Mouse (Mus musculus) ES-E14 (cell line): ENCODE measurements around the gene Impg1. TPM values are rescaled to one million over a fixed set of nuclear protein-coding genes. Genes with fewer than 3 reads are reported as not detected.

Source experiments
- DNase-seq: peaks from one replicate; pipeline ENCODE4 v3.0.0-alpha.2; 2013; ENCODE audit warnings: low read depth, low spot score
- H3K27ac ChIP-seq: 2 replicates; pipeline ENCODE4 v1.5.1; 2012; ENCODE audit warnings: low read depth, mild to moderate bottlenecking, low read length, moderate library complexity, mixed read lengths; ENCODE audit not compliant: poor library complexity, insufficient read depth, severe bottlenecking
- H3K36me3 ChIP-seq: 2 replicates; pipeline ENCODE4 v1.6.1; 2012; ENCODE audit warnings: mild to moderate bottlenecking, low read length, moderate library complexity, mixed read lengths; ENCODE audit not compliant: control insufficient read depth, poor library complexity, insufficient read depth, severe bottlenecking
- H3K4me1 ChIP-seq, 2 experiments: fragments of 150-350 bp in 1 of 2; sonication (generic) in 1 of 2; 2 replicates each; pipeline ENCODE4 v1.6.1; 2012; ENCODE audit warnings: low read length in 2 of 2, mild to moderate bottlenecking in 1 of 2, mixed read lengths in 1 of 2; ENCODE audit not compliant: control insufficient read depth in 2 of 2, insufficient read depth in 2 of 2, poor library complexity in 1 of 2
- H3K4me3 ChIP-seq, 2 experiments: fragments of 150-350 bp in 1 of 2; sonication (generic) in 1 of 2; 2 replicates each; pipeline ENCODE4 v1.5.1; 2012; ENCODE audit warnings: low read length in 2 of 2, low read depth in 1 of 2, mild to moderate bottlenecking in 1 of 2, mixed read lengths in 1 of 2; ENCODE audit not compliant: insufficient read depth in 1 of 2, poor library complexity in 1 of 2, severe bottlenecking in 1 of 2
- H3K9ac ChIP-seq: 2 replicates; pipeline ENCODE4 v1.6.1; 2012; ENCODE audit warnings: low read depth, mild to moderate bottlenecking, low read length, mixed read lengths; ENCODE audit not compliant: poor library complexity, insufficient read depth, severe bottlenecking
- H3K9me3 ChIP-seq: fragments of 150-350 bp; sonication (generic); 2 replicates; pipeline ENCODE4 v1.6.1; 2012; ENCODE audit warnings: low read depth, mild to moderate bottlenecking, low read length; ENCODE audit not compliant: control insufficient read depth, insufficient read depth
- CHD2 ChIP-seq: IDR thresholded peaks from 2 replicates; pipeline ENCODE4 v1.6.1; 2014; ENCODE audit warnings: mild to moderate bottlenecking, low read depth, low read length, inconsistent platforms
- HCFC1 ChIP-seq: IDR thresholded peaks from 2 replicates; pipeline ENCODE4 v1.6.1; 2012; ENCODE audit warnings: low read length, inconsistent platforms, borderline replicate concordance; ENCODE audit not compliant: insufficient read depth
- MAFK ChIP-seq: IDR thresholded peaks from 2 replicates; pipeline ENCODE4 v1.6.1; 2014; ENCODE audit warnings: mild to moderate bottlenecking, low read depth, low read length, inconsistent platforms; ENCODE audit not compliant: insufficient read depth
- ZC3H11A ChIP-seq: IDR thresholded peaks from 2 replicates; pipeline ENCODE4 v1.6.1; 2012; ENCODE audit warnings: low read depth, mild to moderate bottlenecking, inconsistent platforms, low read length, borderline replicate concordance
- ZNF384 ChIP-seq: IDR thresholded peaks from 2 replicates; pipeline ENCODE4 v1.6.1; 2012; ENCODE audit warnings: low read depth, low read length, inconsistent platforms
- in situ Hi-C, 2 experiments: fragments of 600-800 bp; cut with MboI; formaldehyde crosslinking; loops; one replicate each; pipeline ENCODE4 v1.15.1; 2025; ENCODE audit warnings: low sequenced_read_pairs in 2 of 2, inconsistent platforms in 1 of 2; ENCODE audit not compliant: unreplicated experiment in 2 of 2
- total RNA-seq: library from RNA; depleted of rRNA; stranded (reverse); fragments of 300-350 nt; gene quantifications from 2 replicates; pipeline ENCODE4 v1.2.3, GENCODE M21; 2012

The Impg1 gene
- total RNA-seq, 1 experiment = not detected

- Histone ChIP-seq H3K9me3 (no peaks in the 10 kb centered on the region), H3K9ac (no peak overlapping the region), H3K36me3 (no peaks in the 10 kb centered on the region), H3K4me3 (no peak overlapping the region), H3K4me1 (peaks cover 0 to 2% of the 10 kb centered on the region in 2 experiments; a peak in 2 of 4 replicates), H3K27ac (no peak overlapping the region)
- in situ Hi-C loops = no loop called here
- DNase-seq = peak; percentile 62
- TF ChIP-seq CHD2 (0 out of 2 replicates have a peak, but pooled peaks have one; percentile 21), HCFC1 (no peak), ZNF384 (peak; percentile 96)
Observed at GRCm38 (mm10) chr9:80284539-80285174, 180.6 kb downstream of the Impg1 start.

- TF ChIP-seq ZNF384 (no peak), MAFK (no peak), CHD2 (no peak), HCFC1 (no peak), ZC3H11A (no peak)
- Histone ChIP-seq H3K9me3 (no peaks in the 10 kb centered on the region), H3K36me3 (no peaks in the 10 kb centered on the region), H3K4me3 (no peak overlapping the region), H3K9ac (no peak overlapping the region), H3K27ac (no peak overlapping the region), H3K4me1 (peaks cover 0 to 2% of the 10 kb centered on the region in 2 experiments; a peak in 2 of 4 replicates)
- DNase-seq = no peak
- in situ Hi-C loops = no loop called here
Observed at GRCm38 (mm10) chr9:80282426-80282825, 182.9 kb downstream of the Impg1 start.

- Histone ChIP-seq H3K9me3 (no peaks in the 10 kb centered on the region), H3K4me3 (no peak overlapping the region), H3K4me1 (peaks cover 0 to 2% of the 10 kb centered on the region in 2 experiments; a peak in 2 of 4 replicates), H3K36me3 (no peaks in the 10 kb centered on the region), H3K9ac (no peak overlapping the region), H3K27ac (no peak overlapping the region)
- TF ChIP-seq CHD2 (no peak), ZC3H11A (no peak), MAFK (no peak), ZNF384 (no peak)
- in situ Hi-C loops = no loop called here
- no peak for DNase-seq
Observed at GRCm38 (mm10) chr9:80280724-80281123, 184.6 kb downstream of the Impg1 start.

- Histone ChIP-seq H3K9ac (no peak overlapping the region), H3K4me3 (no peak overlapping the region), H3K27ac (no peak overlapping the region), H3K4me1 (no peaks in the 10 kb centered on the region), H3K36me3 (no peaks in the 10 kb centered on the region), H3K9me3 (no peaks in the 10 kb centered on the region)
- no peak for DNase-seq
- in situ Hi-C loops = no loop called here
- no peak for TF ChIP-seq MAFK
- TF ChIP-seq CHD2 = no peak
- TF ChIP-seq HCFC1 = no peak
- TF ChIP-seq ZNF384 = no peak
Observed at GRCm38 (mm10) chr9:80277770-80278169, 187.5 kb downstream of the Impg1 start.

GRCm38 (mm10) chr9:80277157-80277556, 188.1 kb downstream of the Impg1 start:
- H3K27ac ChIP-seq = no peak overlapping the region
- H3K4me1 ChIP-seq = no peaks in the 10 kb centered on the region
- no peaks in the 10 kb centered on the region for H3K9me3 ChIP-seq
- no peak overlapping the region for H3K4me3 ChIP-seq
- TF ChIP-seq CHD2 (no peak), MAFK (peak; percentile 57; the same call in 1 of the 2 replicates)
- no peaks in the 10 kb centered on the region for H3K36me3 ChIP-seq
- no peak overlapping the region for H3K9ac ChIP-seq
- no peak for DNase-seq
- in situ Hi-C loops = no loop called here
